Mouse (Mus musculus) megakaryocyte progenitor cell, adult 5-6 weeks (primary cell): ENCODE results near the gene Olfr323. TPM values are rescaled to one million over a fixed set of nuclear protein-coding genes. Genes with fewer than 3 reads are reported as not detected.

Source experiments
- ATAC-seq: replicated peaks from 2 replicates; pipeline ENCODE4 v1.8.0; 2016; ENCODE audit warnings: mild to moderate bottlenecking, moderate TSS enrichment, inconsistent platforms; ENCODE audit not compliant: poor library complexity
- total RNA-seq, 2 experiments: library from RNA; stranded (forward) in 1 of 2; stranded (reverse) in 1 of 2; fragments of 157-497, 149-512 nt in 1 of 2; fragments of 200-1000 nt in 1 of 2; gene quantifications; 2 replicates each; pipeline versions ENCODE4 v1.2.3 to v1.2.4; 2015 to 2017

Gene Olfr323
- not detected in 2 replicates for total RNA-seq (2015)
- not detected in 2 replicates for total RNA-seq (2017)

- no peak for ATAC-seq
These were observed at the start of gene Olfr323 for GRCm38 (mm10) chr11:58630401-58630800. TSS of gene Olfr323 (minus strand) at chr11:58630501.

- no peak for ATAC-seq
These were observed 41.5 kb upstream of the Olfr323 start for GRCm38 (mm10) chr11:58671825-58672224.

- no peak for ATAC-seq
These were observed 39.0 kb upstream of the Olfr323 start for GRCm38 (mm10) chr11:58669252-58669651.

GRCm38 (mm10) chr11:58658596-58658995 is 28.3 kb upstream of the Olfr323 start, which contains the start of gene Olfr322:
TSS of gene Olfr322 (plus strand) at chr11:58658782.
- no peak for ATAC-seq

GRCm38 (mm10) chr11:58655151-58655550 is 24.9 kb upstream of the Olfr323 start:
- ATAC-seq: no peak

- peak; percentile 63 for ATAC-seq
These were observed 13.0 kb upstream of the Olfr323 start for GRCm38 (mm10) chr11:58643350-58643749.

- ATAC-seq: peak; percentile 81
These were observed 11.5 kb upstream of the Olfr323 start for GRCm38 (mm10) chr11:58641638-58642358.

GRCm38 (mm10) chr11:58641057-58641456 is 10.8 kb upstream of the Olfr323 start:
- peak; percentile 27 for ATAC-seq

- peak; percentile 51 for ATAC-seq
These were observed 10.1 kb upstream of the Olfr323 start, which contains the start of gene Trim58 for GRCm38 (mm10) chr11:58640272-58640867. TSS of gene Trim58 (plus strand) at chr11:58640465.

GRCm38 (mm10) chr11:58638176-58638701 is 7.9 kb upstream of the Olfr323 start:
- ATAC-seq: no peak

GRCm38 (mm10) chr11:58636376-58636977 is 6.2 kb upstream of the Olfr323 start:
- peak; percentile 75 for ATAC-seq

GRCm38 (mm10) chr11:58634878-58635277 is 4.6 kb upstream of the Olfr323 start:
- ATAC-seq: no peak

GRCm38 (mm10) chr11:58626146-58626545 is 4.2 kb downstream of the Olfr323 start:
- ATAC-seq: 0 out of 2 replicates have a peak, but pooled peaks have one; percentile 20

GRCm38 (mm10) chr11:58618793-58619192 is 11.5 kb downstream of the Olfr323 start:
- ATAC-seq: no peak

GRCm38 (mm10) chr11:58618369-58618768 is 11.9 kb downstream of the Olfr323 start:
- ATAC-seq: no peak

GRCm38 (mm10) chr11:58615975-58616374 is 14.3 kb downstream of the Olfr323 start, which contains the start of gene 2210407C18Rik:
TSS of gene 2210407C18Rik (minus strand) at chr11:58616075.
- no peak for ATAC-seq

- ATAC-seq: no peak
These were observed 15.8 kb downstream of the Olfr323 start for GRCm38 (mm10) chr11:58614526-58614925.

- ATAC-seq: no peak
These were observed 16.9 kb downstream of the Olfr323 start for GRCm38 (mm10) chr11:58613359-58613758.

- ATAC-seq: no peak
These were observed 23.3 kb downstream of the Olfr323 start for GRCm38 (mm10) chr11:58607030-58607429.

- ATAC-seq: 0 out of 2 replicates have a peak, but pooled peaks have one; percentile 26
These were observed 24.0 kb downstream of the Olfr323 start for GRCm38 (mm10) chr11:58606177-58606919.

GRCm38 (mm10) chr11:58605228-58605627 is 25.1 kb downstream of the Olfr323 start:
- ATAC-seq: no peak
